Mouse (Mus musculus) heart, embryonic 10.5 days (tissue): Measurements from ENCODE around the gene Eef2. TPM values are rescaled to one million over a fixed set of nuclear protein-coding genes. Genes with fewer than 3 reads are reported as not detected.

ENCODE experiments used
- DNase-seq: peaks from one replicate; pipeline ENCODE4 v3.0.0-alpha.2; 2017; ENCODE audit warnings: low spot score
- H3K27ac ChIP-seq: fragments of 300-500 bp; sonication (generic); 2 replicates; pipeline ENCODE4 v1.5.1; 2016; ENCODE audit warnings: mild to moderate bottlenecking
- H3K27me3 ChIP-seq: fragments of 300-500 bp; sonication (generic); 2 replicates; pipeline ENCODE4 v1.6.1; 2016; ENCODE audit warnings: mild to moderate bottlenecking; ENCODE audit not compliant: poor library complexity, insufficient read depth, severe bottlenecking
- H3K36me3 ChIP-seq: fragments of 300-500 bp; sonication (generic); 2 replicates; pipeline ENCODE4 v1.6.1; 2016; ENCODE audit warnings: mild to moderate bottlenecking, moderate library complexity
- H3K4me1 ChIP-seq: fragments of 300-500 bp; sonication (generic); 2 replicates; pipeline ENCODE4 v1.6.1; 2016; ENCODE audit warnings: mild to moderate bottlenecking
- H3K4me3 ChIP-seq: fragments of 300-500 bp; sonication (generic); 2 replicates; pipeline ENCODE4 v1.5.1; 2016; ENCODE audit warnings: mild to moderate bottlenecking, moderate library complexity
- H3K9me3 ChIP-seq: fragments of 300-500 bp; sonication (generic); 2 replicates; pipeline ENCODE4 v1.6.1; 2016; ENCODE audit warnings: mild to moderate bottlenecking, moderate library complexity
- WGBS: fragments of 180-500 bp; shearing (Covaris S2); methylation state at CpG from one replicate; pipeline ENCODE4 v1.1.7; 2016; 5-methylcytosine and 5-hydroxymethylcytosine counted together
- polyA plus RNA-seq: library from polyadenylated mRNA; unstranded; fragments of >200 nt; fragmentation: Nextera tagmentation; extraction: Ambion mirVana; gene quantifications from 2 replicates; pipeline ENCODE4 v1.2.1, GENCODE M21; 2016

The Eef2 gene
- 447 and 460 TPM in 2 replicates for polyA plus RNA-seq

GRCm38 (mm10) chr10:81176466-81177271, at the start of gene Eef2:
Gene Eef2 (plus strand): TSS chr10:81176631.
- peaks cover 48% of the 10 kb centered on the region for H3K36me3 ChIP-seq
- WGBS, result under 1% methylated on average over 77 of the region's 77 CpGs
- peak; percentile 98 for DNase-seq
- peak within 1 kb of the TSS; percentile 99 for H3K27ac ChIP-seq
- no peaks in the 10 kb centered on the region for H3K27me3 ChIP-seq
- H3K4me3 ChIP-seq, result peak within 1 kb of the TSS; percentile 99
- no peaks in the 10 kb centered on the region for H3K9me3 ChIP-seq
- peaks cover 67% of the 10 kb centered on the region for H3K4me1 ChIP-seq

- peak; percentile 90 for DNase-seq
- 1% methylated on average over 16 of the region's 16 CpGs for WGBS
- Histone ChIP-seq H3K9me3 (no peaks in the 10 kb centered on the region), H3K4me3 (peak overlapping the region; percentile 93), H3K27ac (peak overlapping the region; percentile 26; the same call in 1 of the 2 replicates), H3K4me1 (peaks cover 50% of the 10 kb centered on the region), H3K27me3 (peaks cover 29% of the 10 kb centered on the region), H3K36me3 (no peaks in the 10 kb centered on the region)
Measured at GRCm38 (mm10) chr10:81134181-81134587, 42.2 kb upstream of the Eef2 start.

- Histone ChIP-seq H3K27me3 (peaks cover 29% of the 10 kb centered on the region), H3K4me3 (peak within 1 kb of the TSS; percentile 93), H3K36me3 (no peaks in the 10 kb centered on the region), H3K9me3 (no peaks in the 10 kb centered on the region), H3K27ac (peak within 1 kb of the TSS; percentile 98), H3K4me1 (peaks cover 50% of the 10 kb centered on the region)
- 3% methylated on average over 41 of the region's 41 CpGs for WGBS
- DNase-seq, result peak; percentile 89
Measured at GRCm38 (mm10) chr10:81134966-81135681, 41.3 kb upstream of the Eef2 start, which contains the start of gene Zbtb7a. Gene Zbtb7a (plus strand): TSS chr10:81135220.

- Histone ChIP-seq H3K4me3 (peak overlapping the region; percentile 93), H3K4me1 (peaks cover 60% of the 10 kb centered on the region), H3K27ac (peak overlapping the region; percentile 98), H3K36me3 (0 out of 2 replicates have a peak, but pooled peaks cover 4% of the 10 kb centered on the region), H3K27me3 (peaks cover 29% of the 10 kb centered on the region), H3K9me3 (no peaks in the 10 kb centered on the region)
- DNase-seq, result peak; percentile 95
- WGBS, result under 1% methylated on average over 78 of the region's 86 CpGs
Measured at GRCm38 (mm10) chr10:81135831-81136705, 40.4 kb upstream of the Eef2 start.

GRCm38 (mm10) chr10:81136706-81137231, 39.7 kb upstream of the Eef2 start:
- WGBS, result 0% methylated on average over 49 of the region's 50 CpGs
- Histone ChIP-seq H3K9me3 (no peaks in the 10 kb centered on the region), H3K36me3 (0 out of 2 replicates have a peak, but pooled peaks cover 5% of the 10 kb centered on the region), H3K27me3 (peaks cover 29% of the 10 kb centered on the region), H3K4me3 (peak overlapping the region; percentile 93), H3K4me1 (peaks cover 67% of the 10 kb centered on the region), H3K27ac (peak overlapping the region; percentile 98)
- peak; percentile 91 for DNase-seq

GRCm38 (mm10) chr10:81137252-81138130, 38.9 kb upstream of the Eef2 start:
- H3K27ac ChIP-seq, result peak overlapping the region; percentile 98
- DNase-seq, result peak; percentile 100
- peaks cover 74% of the 10 kb centered on the region for H3K4me1 ChIP-seq
- WGBS, result under 1% methylated on average over 84 of the region's 89 CpGs
- no peaks in the 10 kb centered on the region for H3K9me3 ChIP-seq
- peaks cover 29% of the 10 kb centered on the region for H3K27me3 ChIP-seq
- H3K36me3 ChIP-seq, result 0 out of 2 replicates have a peak, but pooled peaks cover 8% of the 10 kb centered on the region
- H3K4me3 ChIP-seq, result peak overlapping the region; percentile 93

- Histone ChIP-seq H3K4me1 (peaks cover 81% of the 10 kb centered on the region), H3K4me3 (peak overlapping the region; percentile 93), H3K36me3 (peaks cover 11% of the 10 kb centered on the region), H3K9me3 (no peaks in the 10 kb centered on the region), H3K27me3 (peaks cover 25% of the 10 kb centered on the region), H3K27ac (peak overlapping the region; percentile 98)
- under 1% methylated on average over 24 of the region's 24 CpGs for WGBS
- DNase-seq, result no peak
Measured at GRCm38 (mm10) chr10:81138131-81138782, 38.2 kb upstream of the Eef2 start.

- peaks cover 18% of the 10 kb centered on the region for H3K36me3 ChIP-seq
- WGBS, result 60% methylated on average over 11 of the region's 11 CpGs
- peak overlapping the region; percentile 98 for H3K27ac ChIP-seq
- no peaks in the 10 kb centered on the region for H3K9me3 ChIP-seq
- H3K4me1 ChIP-seq, result peaks cover 86% of the 10 kb centered on the region
- peaks cover 22% of the 10 kb centered on the region for H3K27me3 ChIP-seq
- peak overlapping the region; percentile 93 for H3K4me3 ChIP-seq
- no peak for DNase-seq
Measured at GRCm38 (mm10) chr10:81138821-81139528, 37.5 kb upstream of the Eef2 start.

- H3K4me1 ChIP-seq, result peaks cover 83% of the 10 kb centered on the region
- DNase-seq, result no peak
- peak overlapping the region; percentile 98 for H3K27ac ChIP-seq
- peaks cover 23% of the 10 kb centered on the region for H3K36me3 ChIP-seq
- H3K4me3 ChIP-seq, result peak overlapping the region; percentile 93
- 86% methylated on average over 4 of the region's 4 CpGs for WGBS
- peaks cover 17% of the 10 kb centered on the region for H3K27me3 ChIP-seq
- no peaks in the 10 kb centered on the region for H3K9me3 ChIP-seq
Measured at GRCm38 (mm10) chr10:81139529-81139846, 36.9 kb upstream of the Eef2 start.

GRCm38 (mm10) chr10:81140005-81140404, 36.4 kb upstream of the Eef2 start:
- DNase-seq, result no peak
- Histone ChIP-seq H3K36me3 (peaks cover 28% of the 10 kb centered on the region), H3K4me3 (peak overlapping the region; percentile 93), H3K4me1 (peaks cover 83% of the 10 kb centered on the region), H3K27ac (peak overlapping the region; percentile 98), H3K9me3 (no peaks in the 10 kb centered on the region), H3K27me3 (peaks cover 12% of the 10 kb centered on the region)
- 53% methylated on average over 8 of the region's 8 CpGs for WGBS
